Mouse (Mus musculus) forebrain, embryonic 15.5 days (tissue): ENCODE measurements at regions not wholly inside any gene's neighbourhood (a gene's known extent, or its start where the extent isn't known, plus 50 kb on each side); places are given as distances from the start of the nearest gene placed in this dataset.

Source experiments
- ATAC-seq: fragments of 200-750 bp; cut with Nextera tagmentation; replicated peaks from 2 replicates; pipeline ENCODE4 v1.8.0; 2017; ENCODE audit warnings: mild to moderate bottlenecking, moderate TSS enrichment, moderate library complexity
- H3K27ac ChIP-seq: fragments of 300-500 bp; sonication (generic); replicated peaks from 2 replicates; pipeline ENCODE4 v1.5.1; 2015; ENCODE audit warnings: mild to moderate bottlenecking, inconsistent platforms
- H3K27me3 ChIP-seq: fragments of 300-500 bp; sonication (generic); 2 replicates; pipeline ENCODE4 v1.6.1; 2015; ENCODE audit warnings: inconsistent platforms
- H3K36me3 ChIP-seq: fragments of 300-500 bp; sonication (generic); 2 replicates; pipeline ENCODE4 v1.6.1; 2015; ENCODE audit warnings: mild to moderate bottlenecking, inconsistent platforms
- H3K4me1 ChIP-seq: fragments of 300-500 bp; sonication (generic); 2 replicates; pipeline ENCODE4 v1.6.1; 2015; ENCODE audit warnings: inconsistent platforms
- H3K4me2 ChIP-seq: fragments of 300-500 bp; sonication (generic); replicated peaks from 2 replicates; pipeline ENCODE4 v1.6.1; 2015; ENCODE audit warnings: mild to moderate bottlenecking, inconsistent platforms
- H3K4me3 ChIP-seq: fragments of 300-500 bp; sonication (generic); 2 replicates; pipeline ENCODE4 v1.5.1; 2015; ENCODE audit warnings: mild to moderate bottlenecking, inconsistent platforms
- H3K9ac ChIP-seq: fragments of 300-500 bp; sonication (generic); replicated peaks from 2 replicates; pipeline ENCODE4 v1.6.1; 2015; ENCODE audit warnings: mild to moderate bottlenecking, inconsistent platforms
- H3K9me3 ChIP-seq: fragments of 300-500 bp; sonication (generic); 2 replicates; pipeline ENCODE4 v1.6.1; 2016; ENCODE audit warnings: inconsistent platforms
- WGBS: fragments of 180-500 bp; shearing (Covaris S2); methylation state at CpG from one replicate; pipeline ENCODE4 v1.1.7; 2015; ENCODE audit warnings: mixed read lengths; 5-methylcytosine and 5-hydroxymethylcytosine counted together

GRCm38 (mm10) chr5:119052354-119052996 lies 492.0 kb downstream of the Med13l start:
- H3K27ac ChIP-seq = no peak overlapping the region
- no peak overlapping the region for H3K9ac ChIP-seq
- no peak overlapping the region for H3K4me3 ChIP-seq
- H3K4me1 ChIP-seq = peaks cover 8% of the 10 kb centered on the region; the same call in 1 of the 2 replicates
- no peak overlapping the region for H3K4me2 ChIP-seq
- no peaks in the 10 kb centered on the region for H3K36me3 ChIP-seq
- no peak for ATAC-seq
- H3K27me3 ChIP-seq = no peaks in the 10 kb centered on the region
- H3K9me3 ChIP-seq = no peaks in the 10 kb centered on the region
- WGBS = 90% methylated on average over 11 of the region's 11 CpGs

- peaks cover 6% of the 10 kb centered on the region; the same call in 1 of the 2 replicates for H3K4me1 ChIP-seq
- no peaks in the 10 kb centered on the region for H3K36me3 ChIP-seq
- no peaks in the 10 kb centered on the region for H3K9me3 ChIP-seq
- no peak overlapping the region for H3K4me2 ChIP-seq
- no peaks in the 10 kb centered on the region for H3K27me3 ChIP-seq
- WGBS = 85% methylated on average over 8 of the region's 8 CpGs
- no peak for ATAC-seq
- H3K4me3 ChIP-seq = no peak overlapping the region
- no peak overlapping the region for H3K9ac ChIP-seq
- H3K27ac ChIP-seq = no peak overlapping the region
Measured at GRCm38 (mm10) chr5:119053738-119054137, 493.3 kb downstream of the Med13l start.

- Histone ChIP-seq H3K4me1 (peaks cover 6% of the 10 kb centered on the region; the same call in 1 of the 2 replicates), H3K9me3 (no peaks in the 10 kb centered on the region), H3K4me2 (no peak overlapping the region), H3K9ac (no peak overlapping the region), H3K27ac (no peak overlapping the region), H3K4me3 (no peak overlapping the region), H3K27me3 (no peaks in the 10 kb centered on the region), H3K36me3 (no peaks in the 10 kb centered on the region)
- WGBS = 59% methylated on average over 6 of the region's 6 CpGs
- no peak for ATAC-seq
Measured at GRCm38 (mm10) chr5:119054393-119054792, 493.9 kb downstream of the Med13l start.

DNA sequence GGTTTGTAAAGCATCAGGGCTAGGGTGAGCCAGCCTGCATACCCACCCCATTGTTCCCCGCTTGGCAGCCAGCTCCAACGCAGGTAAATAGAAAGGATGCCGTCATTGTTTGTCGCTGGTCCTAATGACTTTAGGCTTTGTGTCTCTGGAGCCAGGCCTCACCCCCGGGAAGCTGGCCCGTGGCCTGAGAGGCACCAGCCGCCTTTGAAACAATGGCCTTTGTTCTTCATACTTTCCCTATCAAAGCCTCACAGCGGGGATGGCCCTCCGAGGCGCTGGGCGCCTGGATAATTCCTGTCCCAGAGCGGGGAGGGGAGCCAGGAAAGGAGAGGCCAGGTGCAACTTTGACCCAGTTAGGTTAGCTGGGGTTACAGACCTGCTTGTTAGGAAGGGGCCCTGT lies 495.0 kb downstream of the Med13l start:
- under 1% methylated on average over 12 of the region's 12 CpGs for WGBS
- Histone ChIP-seq H3K9ac (no peak overlapping the region), H3K4me3 (no peak overlapping the region), H3K36me3 (no peaks in the 10 kb centered on the region), H3K4me2 (no peak overlapping the region), H3K9me3 (no peaks in the 10 kb centered on the region), H3K4me1 (peaks cover 6% of the 10 kb centered on the region; the same call in 1 of the 2 replicates), H3K27me3 (no peaks in the 10 kb centered on the region), H3K27ac (no peak overlapping the region)
- ATAC-seq = no peak

GRCm38 (mm10) chr5:119057813-119058212 lies 497.3 kb downstream of the Med13l start:
- Histone ChIP-seq H3K27me3 (no peaks in the 10 kb centered on the region), H3K9ac (no peak overlapping the region), H3K9me3 (no peaks in the 10 kb centered on the region), H3K4me3 (no peak overlapping the region), H3K4me1 (peaks cover 6% of the 10 kb centered on the region; the same call in 1 of the 2 replicates), H3K4me2 (no peak overlapping the region), H3K36me3 (no peaks in the 10 kb centered on the region), H3K27ac (no peak overlapping the region)
- no peak for ATAC-seq
- WGBS = 82% methylated on average over 4 of the region's 4 CpGs

GRCm38 (mm10) chr5:119058231-119058851 lies 497.9 kb downstream of the Med13l start:
- H3K9me3 ChIP-seq = no peaks in the 10 kb centered on the region
- no peak overlapping the region for H3K9ac ChIP-seq
- no peaks in the 10 kb centered on the region for H3K27me3 ChIP-seq
- no peak overlapping the region for H3K27ac ChIP-seq
- no peaks in the 10 kb centered on the region for H3K36me3 ChIP-seq
- no peak overlapping the region for H3K4me3 ChIP-seq
- ATAC-seq = no peak
- WGBS = 75% methylated on average over 10 of the region's 10 CpGs
- peaks cover 6% of the 10 kb centered on the region; the same call in 1 of the 2 replicates for H3K4me1 ChIP-seq
- H3K4me2 ChIP-seq = no peak overlapping the region

- no peak overlapping the region for H3K27ac ChIP-seq
- H3K27me3 ChIP-seq = no peaks in the 10 kb centered on the region
- H3K4me3 ChIP-seq = no peak overlapping the region
- H3K36me3 ChIP-seq = no peaks in the 10 kb centered on the region
- H3K4me1 ChIP-seq = peaks cover 6% of the 10 kb centered on the region; the same call in 1 of the 2 replicates
- 96% methylated on average over 2 of the region's 2 CpGs for WGBS
- no peaks in the 10 kb centered on the region for H3K9me3 ChIP-seq
- H3K4me2 ChIP-seq = no peak overlapping the region
- no peak for ATAC-seq
- H3K9ac ChIP-seq = no peak overlapping the region
Measured at GRCm38 (mm10) chr5:119059223-119059622, 498.7 kb downstream of the Med13l start.

DNA sequence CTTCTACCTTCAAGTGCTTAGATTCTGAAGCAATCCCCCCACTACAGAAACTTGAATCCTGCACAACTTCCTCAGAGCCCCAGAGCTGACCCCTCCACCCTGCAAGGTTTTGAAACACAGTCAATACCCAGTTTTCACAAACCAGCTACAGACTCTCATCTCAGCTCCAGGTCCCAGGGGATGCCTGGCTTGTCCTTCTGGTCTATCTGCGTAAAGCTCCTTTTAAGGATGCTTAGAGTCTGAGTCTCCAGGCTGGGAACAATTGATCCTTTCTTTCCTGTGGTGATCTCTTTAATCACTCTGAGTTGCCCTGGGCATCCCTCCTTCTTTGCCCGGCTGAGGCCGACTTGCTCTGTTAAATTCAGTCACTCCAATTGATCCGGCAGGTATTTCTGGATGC lies 500.4 kb downstream of the Med13l start:
- H3K9ac ChIP-seq = no peak overlapping the region
- no peaks in the 10 kb centered on the region for H3K27me3 ChIP-seq
- H3K36me3 ChIP-seq = no peaks in the 10 kb centered on the region
- no peaks in the 10 kb centered on the region for H3K4me1 ChIP-seq
- no peak overlapping the region for H3K4me3 ChIP-seq
- ATAC-seq = no peak
- 17% methylated on average over 4 of the region's 4 CpGs for WGBS
- no peaks in the 10 kb centered on the region for H3K9me3 ChIP-seq
- H3K27ac ChIP-seq = no peak overlapping the region
- H3K4me2 ChIP-seq = no peak overlapping the region

DNA sequence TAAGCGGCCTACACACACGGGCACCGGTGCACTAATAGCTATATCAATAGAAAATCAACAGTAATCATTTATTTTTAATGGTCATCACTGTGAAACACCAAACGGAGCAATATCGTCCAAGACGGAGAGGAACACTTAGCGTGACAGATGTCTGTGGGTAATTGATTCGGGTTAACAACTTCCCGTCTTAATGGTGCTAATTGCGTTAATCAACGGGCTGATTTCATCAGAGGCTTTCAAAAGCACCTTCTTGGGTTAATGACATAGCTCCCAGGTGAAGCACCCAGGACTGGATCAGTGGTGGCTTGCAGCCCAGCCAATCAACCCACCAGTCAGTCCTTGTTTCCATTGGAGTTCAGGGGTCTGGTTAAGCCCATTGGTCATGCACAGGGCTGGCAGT lies 502.0 kb downstream of the Med13l start:
- H3K27me3 ChIP-seq = no peaks in the 10 kb centered on the region
- no peaks in the 10 kb centered on the region for H3K36me3 ChIP-seq
- H3K4me3 ChIP-seq = no peak overlapping the region
- no peaks in the 10 kb centered on the region for H3K4me1 ChIP-seq
- no peak for ATAC-seq
- H3K9me3 ChIP-seq = no peaks in the 10 kb centered on the region
- H3K9ac ChIP-seq = no peak overlapping the region
- WGBS = 48% methylated on average over 11 of the region's 11 CpGs
- no peak overlapping the region for H3K27ac ChIP-seq
- H3K4me2 ChIP-seq = no peak overlapping the region

GRCm38 (mm10) chr5:119066666-119067065 lies 506.2 kb downstream of the Med13l start:
- WGBS = 86% methylated on average over 6 of the region's 6 CpGs
- Histone ChIP-seq H3K9me3 (no peaks in the 10 kb centered on the region), H3K27ac (no peak overlapping the region), H3K9ac (no peak overlapping the region), H3K4me3 (no peak overlapping the region), H3K4me2 (no peak overlapping the region), H3K4me1 (no peaks in the 10 kb centered on the region), H3K36me3 (no peaks in the 10 kb centered on the region), H3K27me3 (no peaks in the 10 kb centered on the region)
- ATAC-seq = no peak

DNA sequence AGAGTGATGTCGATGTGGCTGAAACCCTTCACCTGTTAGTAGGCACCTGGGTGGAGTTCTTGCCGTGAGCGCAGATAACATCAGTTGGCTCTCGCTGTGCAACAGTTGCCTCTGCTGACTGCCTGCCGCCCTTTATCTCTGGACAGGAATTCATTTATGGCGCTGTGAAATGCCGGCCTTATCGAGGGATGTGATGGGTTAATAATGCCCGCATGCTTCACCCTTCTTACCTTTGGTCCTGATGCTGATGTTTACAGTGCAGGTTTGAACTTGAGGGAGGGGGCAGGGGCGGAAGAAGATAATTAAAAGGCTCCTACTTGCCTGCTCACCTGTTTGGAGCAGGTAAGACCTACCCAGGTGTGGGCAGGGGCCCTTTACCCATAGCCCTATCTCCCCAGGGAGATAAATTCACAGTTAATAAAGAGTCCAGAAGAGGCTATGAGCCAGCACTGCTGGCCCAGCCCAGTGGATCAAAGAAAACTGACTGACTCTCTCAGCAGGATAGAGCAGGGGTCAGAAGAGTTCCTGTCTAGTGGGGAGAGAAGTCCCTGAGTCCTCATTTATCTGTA lies 509.4 kb downstream of the Med13l start:
- Histone ChIP-seq H3K27ac (no peak overlapping the region), H3K9ac (no peak overlapping the region), H3K27me3 (no peaks in the 10 kb centered on the region), H3K4me1 (no peaks in the 10 kb centered on the region), H3K4me2 (no peak overlapping the region), H3K4me3 (no peak overlapping the region), H3K36me3 (no peaks in the 10 kb centered on the region), H3K9me3 (no peaks in the 10 kb centered on the region)
- 87% methylated on average over 10 of the region's 10 CpGs for WGBS
- no peak for ATAC-seq

DNA sequence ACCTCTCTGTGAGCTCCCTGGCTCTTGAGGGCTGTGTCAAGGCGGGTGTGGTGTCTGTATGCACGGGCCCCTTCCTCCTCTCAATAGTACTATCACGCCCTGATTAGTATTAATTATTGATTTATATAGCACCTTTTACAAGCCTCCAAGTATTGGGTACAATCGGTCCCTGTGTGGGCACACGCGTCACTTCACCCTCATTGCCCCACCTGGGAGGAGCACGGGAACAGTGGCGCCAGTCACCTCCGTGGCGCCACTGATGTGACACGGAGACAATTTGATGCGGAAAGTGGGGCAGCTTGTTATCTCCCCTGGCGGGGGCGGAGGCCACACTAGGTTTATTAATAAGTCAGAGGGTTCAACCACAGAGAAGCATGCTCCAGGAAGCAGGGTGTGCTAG lies 512.2 kb downstream of the Med13l start:
- 95% methylated on average over 14 of the region's 14 CpGs for whole genome bisulfite sequencing
- Histone ChIP-seq H3K36me3 (no peaks in the 10 kb centered on the region), H3K4me1 (no peaks in the 10 kb centered on the region), H3K27me3 (no peaks in the 10 kb centered on the region), H3K27ac (no peak overlapping the region), H3K4me2 (no peak overlapping the region), H3K9me3 (no peaks in the 10 kb centered on the region), H3K9ac (no peak overlapping the region), H3K4me3 (no peak overlapping the region)
- ATAC-seq = no peak
